Mouse (Mus musculus) CD4-positive, CD25-positive, alpha-beta regulatory T cell, adult 9 weeks (primary cell): ENCODE measurements around the gene Zfp36l2. TPM values are rescaled to one million over a fixed set of nuclear protein-coding genes. Genes with fewer than 3 reads are reported as not detected.

Experiments used
- polyA plus RNA-seq: library from polyadenylated mRNA; unstranded; fragments of 100-300 nt; shearing (Covaris generic); gene quantifications from one replicate; pipeline ENCODE4 v1.2.1, GENCODE M21; 2017

Zfp36l2 gene
- 23.3 TPM for polyA plus RNA-seq

GRCm38 (mm10) chr17:84187727-84188373 is at the start of gene Zfp36l2:
TSS of gene Zfp36l2 (minus strand) at chr17:84187947.

